Mouse (Mus musculus) ovary, postnatal 10 days (tissue): Measurements from ENCODE around the gene Erc2.

Source experiments
- DNase-seq: peaks from one replicate; pipeline ENCODE4 v3.0.0; 2022; ENCODE audit warnings: low spot score

Gene Erc2

DNA sequence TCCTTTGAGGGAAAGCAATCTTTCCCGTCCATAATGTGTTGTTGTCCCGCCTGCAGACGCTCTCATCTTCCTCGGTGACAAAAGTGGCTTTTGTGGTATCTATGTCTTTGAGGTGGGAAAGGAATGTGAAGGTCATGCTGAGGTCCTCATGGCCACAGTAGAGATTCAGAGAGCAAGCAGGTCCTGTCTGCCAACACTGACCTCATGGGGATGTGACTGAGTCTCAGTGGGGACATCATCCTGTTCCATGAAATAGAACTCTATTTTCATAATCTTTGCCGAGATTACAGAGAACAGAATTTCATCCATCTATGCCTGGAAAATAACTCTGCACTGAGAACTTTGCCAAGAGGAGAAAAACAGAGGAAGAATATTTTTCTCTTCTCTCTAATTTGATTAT is 324.0 kb downstream of the Erc2 start:
- no peak for DNase-seq

DNA sequence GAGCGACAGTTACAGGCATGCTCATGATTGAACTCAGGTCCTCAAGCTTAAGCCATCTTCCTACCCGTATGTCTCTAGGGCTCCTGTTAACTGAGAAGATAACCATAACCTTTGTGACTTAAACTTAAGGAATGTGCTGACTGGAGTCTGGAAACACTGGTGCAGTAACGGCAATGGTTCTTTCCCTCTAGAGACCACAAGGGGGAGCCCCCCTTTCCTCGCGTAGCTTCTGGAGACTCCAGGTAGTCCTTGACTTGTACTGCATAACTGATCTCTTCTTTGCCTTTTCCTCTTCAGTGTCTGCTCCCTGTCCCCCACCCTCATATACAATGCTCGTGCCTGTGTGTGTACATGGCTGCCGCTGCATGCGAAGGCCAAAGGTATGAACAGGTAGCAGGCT is 326.2 kb downstream of the Erc2 start:
- DNase-seq: no peak

DNA sequence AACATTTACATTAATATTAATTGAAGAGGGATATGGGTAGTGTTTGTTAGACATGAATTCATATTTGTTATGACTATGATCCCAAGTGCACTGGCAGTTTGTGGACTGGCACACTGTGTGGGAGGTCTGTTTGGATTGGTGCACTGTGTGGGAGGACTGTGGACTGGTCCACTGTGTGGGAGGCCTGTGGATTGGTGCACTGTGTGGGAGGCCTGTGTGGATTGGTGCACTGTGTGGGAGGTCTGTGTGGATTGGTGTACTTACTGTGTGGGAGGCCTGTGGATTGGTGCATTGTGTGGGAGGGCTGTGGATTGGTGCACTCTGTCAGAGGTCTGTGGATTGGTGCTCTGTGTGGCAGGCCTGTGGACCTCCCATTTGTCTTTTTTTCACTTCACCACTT is 331.6 kb downstream of the Erc2 start:
- DNase-seq: no peak

DNA sequence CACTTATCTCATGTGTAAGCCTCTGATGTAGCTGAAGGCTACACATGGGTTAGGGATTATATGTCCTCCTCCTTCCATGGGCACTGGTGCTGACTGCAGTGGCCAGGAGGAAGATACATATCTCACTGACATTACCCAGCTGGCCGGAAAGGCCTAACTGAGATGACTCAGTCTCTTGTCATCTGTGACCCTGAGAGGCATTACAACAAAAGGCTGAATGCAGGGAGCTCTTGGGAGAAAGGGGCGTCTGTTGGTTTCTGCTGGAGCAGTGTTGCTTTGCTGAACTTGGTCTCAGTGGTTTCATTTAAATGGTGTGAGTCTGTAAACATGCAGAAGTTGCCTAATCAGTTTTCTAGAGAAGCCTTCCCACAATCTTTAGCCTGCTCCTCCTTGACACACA is 334.6 kb downstream of the Erc2 start:
- no peak for DNase-seq

DNA sequence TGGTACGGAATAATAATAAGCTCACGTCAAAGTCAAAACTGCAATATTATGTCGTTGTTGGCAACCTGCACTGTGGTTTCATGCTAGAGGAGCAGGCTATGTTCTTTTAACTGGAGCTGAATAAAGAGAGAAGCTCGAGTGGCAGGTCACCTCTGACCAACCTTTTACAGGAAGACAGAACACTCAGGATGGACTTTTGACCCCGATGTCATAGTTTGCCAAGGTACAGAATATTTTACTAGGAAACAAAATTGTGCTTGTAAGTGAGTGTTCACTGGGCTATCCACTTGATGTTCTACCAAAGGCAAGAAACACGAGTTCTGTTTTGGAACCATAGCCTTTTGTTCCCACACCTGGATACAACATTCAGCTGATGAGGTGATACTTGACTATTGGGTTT is 351.5 kb downstream of the Erc2 start:
- no peak for DNase-seq

DNA sequence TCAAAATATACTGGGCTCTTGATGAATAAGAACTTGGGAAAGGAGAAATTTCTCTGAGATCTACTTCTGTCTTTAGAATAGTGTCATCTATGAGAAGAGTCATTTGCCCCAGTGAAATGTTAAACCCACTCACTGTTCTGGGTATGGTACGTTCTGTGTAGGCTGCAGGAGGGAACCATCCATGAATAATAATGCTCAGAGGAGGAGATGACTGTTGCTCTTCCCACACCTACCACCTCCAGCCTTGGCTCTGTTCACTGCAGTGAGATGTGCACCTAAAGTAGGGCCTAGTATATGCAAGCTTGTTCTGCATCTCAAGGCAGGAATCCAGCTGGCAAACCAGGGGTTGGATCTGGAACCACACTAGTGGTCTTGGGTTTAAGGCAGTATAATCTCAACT is 353.4 kb downstream of the Erc2 start:
- no peak for DNase-seq

DNA sequence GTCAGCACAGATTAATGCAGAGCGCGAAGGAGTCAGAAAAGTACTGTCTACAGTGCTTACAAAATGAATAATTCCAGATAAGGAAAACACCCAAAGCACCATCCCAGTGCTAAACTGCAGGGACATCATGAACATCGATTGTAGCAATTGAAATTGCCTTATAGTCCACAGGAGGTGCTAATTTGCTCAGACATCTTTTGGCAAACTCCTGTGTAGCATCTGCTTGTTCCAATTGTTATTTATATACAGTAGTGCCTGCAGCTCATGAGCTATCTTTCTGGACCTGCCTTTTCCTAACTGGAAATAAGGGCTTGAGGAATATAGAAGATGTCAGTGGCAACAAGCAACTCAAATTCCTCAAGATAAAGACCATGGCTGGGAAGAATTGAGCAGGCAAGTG is 362.5 kb downstream of the Erc2 start:
- DNase-seq: no peak

DNA sequence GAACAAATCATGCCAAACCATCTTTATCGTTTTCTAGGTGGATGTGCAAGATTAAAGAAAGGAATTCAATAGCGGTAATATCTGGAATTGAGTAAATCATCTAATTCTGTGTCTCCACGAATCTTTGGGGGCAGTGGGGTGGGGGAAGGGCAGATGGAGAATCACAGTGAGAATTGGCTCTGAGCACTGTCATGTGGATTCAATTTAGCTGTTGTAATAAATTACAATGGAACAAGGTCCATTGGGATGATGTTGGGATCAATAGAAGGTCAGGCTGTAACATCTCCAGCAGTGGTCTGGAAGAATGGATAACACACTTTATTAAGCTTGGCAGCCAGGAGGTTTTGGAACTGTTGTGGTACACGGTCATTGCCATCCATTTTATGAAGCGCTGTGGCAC is 363.0 kb downstream of the Erc2 start:
- no peak for DNase-seq

DNA sequence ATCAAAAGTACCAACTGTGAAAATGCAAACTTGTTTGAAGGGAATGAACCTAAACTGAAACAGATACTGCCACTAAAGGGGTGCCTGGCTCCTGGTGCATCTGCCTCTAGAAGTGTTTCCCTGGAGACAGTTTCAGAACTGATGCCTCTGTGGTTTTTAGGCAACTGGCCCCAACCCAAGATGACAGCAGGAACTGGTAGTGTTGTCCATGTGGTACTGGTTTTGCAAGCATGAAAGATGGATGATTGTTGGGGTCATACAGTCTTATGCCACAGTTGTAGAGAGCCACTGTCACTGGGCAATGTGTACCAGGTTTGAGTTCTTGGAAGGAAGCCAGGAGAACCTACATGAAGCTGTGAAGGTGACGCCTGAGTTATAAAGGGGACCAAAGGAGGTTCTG is 365.2 kb downstream of the Erc2 start:
- DNase-seq: no peak

DNA sequence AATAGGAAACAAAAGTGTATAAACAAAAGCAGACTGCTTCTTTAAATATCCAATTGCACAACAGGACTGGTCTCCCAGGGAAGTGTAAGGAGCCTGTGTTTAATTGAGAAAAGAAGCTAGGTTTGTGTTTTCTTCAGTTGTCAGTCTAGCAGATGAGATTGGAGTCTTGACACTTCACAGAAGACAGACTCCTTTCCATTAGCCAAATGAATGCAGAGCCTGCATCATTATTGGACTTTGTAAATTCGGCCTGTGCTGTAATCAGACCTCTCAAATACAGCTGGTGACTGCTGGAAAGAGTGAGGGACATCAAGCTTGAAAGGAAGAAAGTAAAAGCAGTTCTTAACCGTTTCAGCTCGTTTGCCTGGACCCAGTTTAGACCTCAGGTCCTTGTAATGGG is 376.3 kb downstream of the Erc2 start:
- no peak for DNase-seq

DNA sequence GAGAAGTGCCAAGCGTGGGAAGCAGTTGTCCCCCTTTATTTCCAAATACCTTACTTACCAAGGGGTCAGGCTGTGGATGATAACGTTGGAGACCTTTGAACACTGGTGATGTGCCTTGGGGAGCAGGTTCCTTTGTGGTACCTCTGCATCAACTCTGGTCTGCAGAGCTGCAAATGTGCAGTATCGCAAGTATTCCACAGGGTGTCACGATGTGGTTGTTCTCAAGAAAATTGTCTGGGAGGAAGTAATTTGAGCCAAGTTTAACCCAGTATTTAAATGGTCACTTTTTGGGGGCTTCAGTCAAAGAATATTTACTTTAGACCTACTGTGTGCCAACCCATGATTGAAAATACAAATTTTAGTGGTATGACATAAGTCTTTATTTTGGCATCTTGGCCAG is 381.8 kb downstream of the Erc2 start:
- no peak for DNase-seq

DNA sequence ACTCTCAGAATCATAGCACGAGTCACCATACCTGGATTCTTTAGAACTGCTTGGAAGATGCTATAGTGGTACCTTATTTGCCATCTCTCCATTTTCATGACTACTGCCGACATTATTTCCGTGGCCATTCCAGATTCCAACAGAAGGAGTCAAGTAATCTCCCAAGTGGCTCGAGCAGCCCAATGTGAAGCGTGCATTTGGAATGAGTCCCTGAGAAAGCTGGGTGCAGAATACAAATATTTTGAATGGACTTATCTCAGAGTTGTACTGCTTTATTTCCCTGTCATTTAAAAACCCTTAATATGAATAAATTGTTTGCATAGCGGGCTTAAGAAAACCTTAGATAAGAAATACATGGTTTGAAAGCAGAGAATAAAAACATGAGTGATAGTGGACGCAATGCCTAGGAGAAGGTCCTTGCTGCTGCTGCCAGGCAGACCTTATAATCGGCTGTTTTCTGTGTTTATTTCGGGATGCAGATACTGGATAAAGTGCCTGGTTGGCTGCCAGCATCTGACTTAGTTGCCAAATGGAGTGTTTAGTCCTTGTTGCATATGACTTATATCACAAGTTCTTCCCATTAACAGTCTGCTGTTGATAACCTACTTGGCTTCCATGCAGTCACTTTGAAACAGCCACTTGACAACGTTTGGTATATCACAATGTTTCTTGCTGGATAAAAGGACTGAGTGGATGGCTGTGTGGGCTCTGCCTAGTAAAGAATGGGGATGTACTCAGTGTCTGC is 388.5 kb downstream of the Erc2 start:
- no peak for DNase-seq

DNA sequence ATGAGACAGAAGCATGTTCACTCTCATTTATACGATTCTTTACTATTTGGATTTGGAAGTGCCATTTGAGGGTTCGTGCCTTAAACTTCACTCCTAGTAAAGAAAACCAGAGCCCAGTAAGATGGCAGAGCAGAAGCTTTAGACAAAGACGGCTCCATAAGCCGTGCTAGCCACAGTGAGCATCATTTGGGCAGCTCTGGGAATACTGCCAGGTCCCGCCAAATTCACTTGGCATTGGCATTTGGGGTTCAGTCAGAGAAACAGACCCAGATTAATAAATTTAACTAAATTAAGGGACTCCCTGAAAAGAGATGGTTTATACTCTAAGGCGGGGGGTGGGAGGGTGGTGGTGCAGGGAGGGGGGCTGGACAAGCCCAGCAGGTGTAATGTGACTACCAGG is 401.0 kb downstream of the Erc2 start:
- DNase-seq: no peak

DNA sequence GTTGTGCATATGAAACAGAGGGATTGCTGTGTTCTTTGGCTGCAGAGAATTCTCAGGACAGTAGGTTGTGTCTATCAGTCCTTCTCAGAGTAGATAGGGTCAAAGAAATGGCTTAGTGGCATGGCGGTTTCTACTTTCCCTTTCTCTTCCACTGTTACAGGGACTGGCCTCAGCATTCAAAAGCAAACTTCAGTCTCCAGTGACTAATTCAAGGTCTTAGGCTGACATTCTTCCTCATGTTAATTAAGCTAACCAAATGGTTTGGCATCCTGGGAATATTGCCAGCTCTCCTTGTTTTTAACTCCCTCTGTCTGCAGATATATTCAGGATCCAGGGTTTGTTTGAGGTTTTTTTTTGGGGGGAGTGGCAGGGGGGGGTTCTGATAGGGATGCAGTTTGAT is 408.6 kb downstream of the Erc2 start:
- DNase-seq: no peak

DNA sequence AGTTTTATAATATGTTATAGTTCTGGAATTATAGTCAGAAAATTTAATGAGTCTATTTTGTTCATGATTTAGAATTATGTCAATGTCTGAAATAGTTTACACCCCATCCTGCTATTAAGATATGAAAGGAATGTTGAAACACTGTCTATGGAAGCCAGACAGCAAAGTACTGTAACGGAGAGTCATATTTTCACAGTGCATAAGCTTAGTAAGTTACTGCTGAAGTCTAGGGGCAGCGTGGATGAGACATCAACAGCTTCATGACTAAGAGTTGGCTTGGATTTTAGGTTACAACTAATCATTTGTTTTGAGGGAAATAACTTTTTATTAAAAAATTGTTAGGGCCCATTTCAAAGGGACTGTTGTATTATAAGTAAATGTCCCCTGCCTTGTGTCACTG is 412.8 kb downstream of the Erc2 start:
- no peak for DNase-seq

DNA sequence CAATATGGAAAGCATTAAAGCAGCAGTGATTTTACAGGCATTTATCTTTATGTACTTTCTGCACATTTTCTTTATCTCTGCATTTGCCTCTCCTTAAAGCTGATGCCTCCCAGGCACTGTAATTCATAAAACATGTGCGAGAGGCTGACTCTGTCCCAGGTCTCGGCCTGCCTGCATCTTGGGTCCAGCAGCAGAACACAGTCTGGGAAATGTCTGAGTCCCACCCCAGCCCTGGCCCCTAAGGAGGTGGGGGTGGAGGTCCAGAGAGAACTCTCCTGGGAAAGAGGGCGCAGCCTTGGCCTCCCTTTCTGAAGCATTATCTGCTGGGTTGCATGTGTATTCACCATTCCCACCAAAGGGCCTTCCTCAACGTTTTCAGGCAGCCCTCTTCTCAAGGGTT is 420.9 kb downstream of the Erc2 start:
- no peak for DNase-seq

DNA sequence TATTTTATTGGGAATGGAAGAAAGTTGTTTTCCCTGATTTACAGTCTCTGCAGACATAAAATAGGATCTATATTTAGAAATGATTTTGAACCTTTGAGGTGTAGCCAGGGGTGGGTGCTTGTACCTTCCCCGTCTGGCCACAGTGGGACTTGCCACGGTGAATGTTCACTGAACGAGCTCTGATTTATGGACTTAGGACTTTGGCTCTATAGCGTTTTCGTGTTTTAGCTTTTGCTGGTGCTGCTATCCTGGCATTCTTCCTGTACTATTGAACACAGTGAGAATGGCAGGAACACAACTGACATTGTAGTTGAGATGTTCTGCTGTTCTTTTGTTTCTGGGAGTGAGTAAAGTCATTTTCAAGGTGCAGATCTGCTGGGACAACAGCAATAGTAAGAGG is 429.4 kb downstream of the Erc2 start:
- no peak for DNase-seq

DNA sequence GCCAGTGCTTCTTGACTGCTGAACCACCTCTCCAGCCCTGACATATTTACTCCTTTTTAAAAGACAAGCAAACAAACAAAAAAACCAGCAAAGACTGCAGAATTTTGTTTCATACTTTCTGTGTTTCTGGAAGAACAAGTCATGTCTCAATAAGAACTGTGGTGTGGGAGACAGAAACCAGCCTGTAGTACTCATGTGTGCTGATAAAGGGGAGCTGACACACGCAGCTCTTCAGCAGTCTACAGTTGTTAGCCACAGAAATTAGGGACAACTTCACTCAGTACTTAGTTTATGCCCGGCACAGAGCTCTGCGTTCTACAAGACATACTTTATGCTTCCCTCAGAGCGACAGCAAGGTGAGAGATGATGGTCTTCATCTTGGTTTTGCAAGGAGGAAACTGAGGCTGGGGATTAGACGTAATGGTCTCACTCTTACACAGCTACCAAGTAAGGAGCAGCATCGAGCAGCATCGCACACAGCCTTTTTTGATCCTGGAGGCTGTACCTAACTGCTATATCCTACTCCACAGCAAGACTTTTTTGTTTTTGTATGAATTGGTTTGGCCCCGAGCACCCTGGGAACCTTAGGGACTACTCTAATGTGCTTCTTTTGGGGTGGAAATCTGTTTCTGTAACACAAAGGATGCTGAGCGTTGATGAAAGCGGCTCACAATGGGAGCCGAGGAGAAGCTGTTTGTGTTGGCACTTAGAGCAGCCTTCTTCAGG is 435.1 kb downstream of the Erc2 start:
- DNase-seq: no peak

DNA sequence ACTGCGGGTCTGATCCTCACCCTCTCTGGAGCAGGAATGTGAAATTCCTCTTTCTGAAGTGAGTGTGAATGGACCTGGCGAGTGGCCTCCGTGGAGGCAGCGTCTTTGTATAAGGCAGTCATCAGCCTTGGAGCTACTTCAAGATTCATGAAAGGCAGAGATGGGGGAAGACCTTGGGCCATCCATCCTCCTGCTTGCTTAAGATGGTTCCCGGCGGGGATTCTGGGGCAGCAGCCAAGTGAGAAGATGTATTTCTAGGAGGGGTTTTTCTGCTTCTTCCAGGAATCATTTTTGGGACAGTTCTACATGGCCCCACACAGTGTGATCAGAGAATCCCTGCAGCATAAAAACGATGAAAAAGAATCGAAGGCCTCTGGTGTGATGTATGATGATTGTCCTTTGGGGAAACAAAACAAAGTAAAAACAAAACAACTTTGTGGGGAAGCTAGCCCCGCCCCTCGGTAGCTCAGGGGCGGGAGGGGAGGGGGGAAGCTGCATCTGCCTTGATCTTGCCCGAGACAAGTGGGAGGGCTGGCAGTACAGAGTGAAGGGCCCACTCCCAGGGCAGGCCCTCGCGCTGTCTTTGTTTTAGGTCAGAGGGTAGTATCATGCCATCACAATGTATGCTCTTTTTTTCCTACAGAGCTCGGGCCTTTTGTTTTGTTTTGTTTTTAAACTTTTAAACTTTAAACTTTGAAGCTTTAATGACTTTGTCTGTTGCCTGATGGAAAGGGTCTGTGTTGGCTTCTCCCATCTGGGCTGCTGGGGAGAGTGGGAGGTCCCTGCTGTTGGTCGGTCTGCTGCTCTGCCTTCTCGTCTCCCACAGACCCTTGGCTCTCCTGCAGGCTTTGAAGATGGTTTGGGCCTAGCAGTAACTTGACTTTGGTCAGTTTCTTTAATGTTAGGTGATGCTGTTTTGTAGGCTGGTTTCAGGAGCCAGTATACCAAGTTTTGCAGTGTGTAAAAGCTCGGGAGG is 435.9 kb downstream of the Erc2 start:
- peak; percentile 36 for DNase-seq

DNA sequence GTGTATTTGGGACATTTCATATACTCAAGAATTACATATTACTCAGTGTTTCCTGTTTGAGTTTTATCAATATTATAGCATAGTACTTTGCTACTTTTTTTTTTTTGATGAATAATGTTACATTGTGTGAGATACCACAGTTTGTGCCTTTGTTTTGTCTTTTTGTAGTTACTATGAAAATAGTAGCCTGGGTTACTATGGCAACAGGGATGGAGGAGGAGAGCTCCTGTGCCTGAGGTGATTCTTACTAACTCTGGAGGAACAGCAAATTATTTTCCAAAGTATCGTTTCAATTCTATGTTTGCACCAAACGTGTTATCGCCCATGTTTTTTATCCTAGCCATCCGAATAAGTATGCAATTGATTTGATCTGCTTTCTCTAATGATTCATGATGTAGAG is 438.7 kb downstream of the Erc2 start:
- no peak for DNase-seq

DNA sequence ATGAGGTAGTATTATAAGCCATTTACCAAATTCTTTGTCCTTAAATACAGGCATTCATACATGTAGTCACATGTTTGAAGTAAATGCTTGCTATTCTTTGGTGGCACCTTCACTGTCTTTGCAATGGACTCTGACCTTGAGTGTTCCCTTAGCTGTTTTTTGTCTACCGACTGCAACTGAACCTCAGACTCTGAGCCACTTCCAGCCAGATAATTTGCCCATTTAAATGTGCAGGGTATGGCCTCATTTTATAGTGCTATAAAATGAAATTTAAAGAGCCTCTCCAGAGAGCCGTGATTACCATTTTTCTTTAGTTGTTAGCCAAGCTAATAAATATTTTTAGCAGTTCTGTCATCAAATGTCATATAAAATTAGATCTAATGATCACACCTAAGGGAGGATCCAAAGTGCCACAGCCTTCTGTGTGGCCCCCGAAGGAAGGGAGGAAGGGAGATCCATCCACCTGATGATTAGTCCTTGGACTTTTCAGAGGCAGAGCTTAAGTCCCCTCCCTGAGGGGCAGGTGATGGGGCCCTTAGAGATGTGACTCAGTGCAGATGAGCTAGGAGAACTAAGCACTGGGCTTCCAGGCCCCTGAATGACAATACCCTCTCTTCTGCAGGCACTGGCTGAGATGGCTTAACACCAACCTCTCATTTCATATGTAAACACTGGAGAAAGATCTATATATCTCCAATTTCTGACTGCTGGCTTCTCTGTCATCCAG is 439.6 kb downstream of the Erc2 start:
- no peak for DNase-seq

DNA sequence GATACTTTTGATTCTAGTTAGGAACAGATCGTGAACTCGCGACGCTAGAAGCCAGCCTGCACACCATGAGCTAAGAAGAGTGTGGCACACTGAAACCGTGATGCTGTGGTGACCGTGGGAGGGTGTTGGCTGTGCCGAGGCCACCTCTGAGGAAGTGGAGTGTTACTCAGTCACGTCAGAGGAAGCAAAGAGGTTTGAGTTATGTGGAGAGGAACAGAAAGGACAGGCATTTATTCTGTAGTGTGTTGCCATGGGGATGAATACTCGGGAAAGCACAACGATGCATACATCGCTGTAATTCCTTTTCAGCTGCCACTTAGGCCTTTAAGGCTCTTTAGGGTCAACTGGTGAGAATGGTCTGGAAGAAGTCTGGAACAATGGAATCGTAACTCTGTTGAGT is 445.8 kb downstream of the Erc2 start:
- DNase-seq: no peak
